Mouse (Mus musculus) liver, postnatal 0 days (tissue): ENCODE data around the gene Arl16.

Experiments
- CTCF ChIP-seq: sonication (generic); IDR thresholded peaks from 2 replicates; pipeline ENCODE4 v1.5.1; 2016; ENCODE audit warnings: antibody characterized with exemption, low read depth
- EP300 ChIP-seq: IDR thresholded peaks from 2 replicates; pipeline ENCODE4 v1.6.1; 2016; ENCODE audit warnings: antibody characterized with exemption, low read depth, mild to moderate bottlenecking

- TF ChIP-seq CTCF: no peak
- TF ChIP-seq EP300: no peak
Observed at GRCm38 (mm10) chr11:120444106-120444505, 23.3 kb downstream of the Arl16 start.
